Mouse (Mus musculus): ENCODE data around the gene Anapc15-ps. TPM values are rescaled to one million over a fixed set of nuclear protein-coding genes. Genes with fewer than 3 reads are reported as not detected.

Gene Anapc15-ps
- polyA plus RNA-seq, 1 experiment from 2014 or later: not detected

Other genes with a start within 250 kb of the Anapc15-ps start
- gene Mrpl42, start 171.5 kb downstream of the Anapc15-ps start, polyA plus RNA-seq (2015; fragmentation: Nextera tagmentation; extraction: Ambion mirVana): 232 and 246 TPM in 2 replicates
- 394 and 412 TPM in 2 replicates for gene Ube2n, start 158.3 kb downstream of the Anapc15-ps start, polyA plus RNA-seq (2015; fragmentation: Nextera tagmentation; extraction: Ambion mirVana)
- 74.7 and 79.2 TPM in 2 replicates for gene Nudt4, start 109.3 kb downstream of the Anapc15-ps start, polyA plus RNA-seq (2015; fragmentation: Nextera tagmentation; extraction: Ambion mirVana)
- gene Gm33543, start 169.5 kb upstream of the Anapc15-ps start, polyA plus RNA-seq (2015; fragmentation: Nextera tagmentation; extraction: Ambion mirVana): not detected in 2 replicates

Data from forebrain, embryonic 15.5 days (tissue).